Mouse (Mus musculus) layer of hippocampus, adult 2 months (tissue): ENCODE measurements around the gene 9130213A22Rik. TPM values are rescaled to one million over a fixed set of nuclear protein-coding genes. Genes with fewer than 3 reads are reported as not detected.

Experiments used
- DNase-seq, 2 experiments: peaks; one replicate each; pipeline ENCODE4 v3.0.0; 2022; ENCODE audit warnings: low spot score in 2 of 2
- H3K27ac ChIP-seq: fragments of 200-600 bp; 2 replicates; pipeline ENCODE4 v1.8.1; 2022
- H3K4me3 ChIP-seq: fragments of 200-600 bp; 2 replicates; pipeline ENCODE4 v1.8.1; 2022; ENCODE audit warnings: mild to moderate bottlenecking
- CTCF ChIP-seq: fragments of 200-600 bp; conservative IDR thresholded peaks from 2 replicates; pipeline ENCODE4 v1.8.1; 2022; ENCODE audit warnings: antibody characterized with exemption, mild to moderate bottlenecking, moderate library complexity
- total RNA-seq, 2 experiments: library from RNA; stranded (reverse); gene quantifications; 2 replicates each; pipeline ENCODE4 v1.2.3; 2021

Gene 9130213A22Rik
- total RNA-seq, 2 experiments from 2014 or later: 1.4 to 1.5 TPM

- DNase-seq: peak; percentile 89 to 97
- Histone ChIP-seq H3K27ac (peak overlapping the region; percentile 44; the same call in 1 of the 2 replicates), H3K4me3 (peak overlapping the region; percentile 60)
- TF ChIP-seq CTCF: no peak
These were observed 11.9 kb downstream of the 9130213A22Rik start for GRCm38 (mm10) chr11:69110319-69111046.

DNA sequence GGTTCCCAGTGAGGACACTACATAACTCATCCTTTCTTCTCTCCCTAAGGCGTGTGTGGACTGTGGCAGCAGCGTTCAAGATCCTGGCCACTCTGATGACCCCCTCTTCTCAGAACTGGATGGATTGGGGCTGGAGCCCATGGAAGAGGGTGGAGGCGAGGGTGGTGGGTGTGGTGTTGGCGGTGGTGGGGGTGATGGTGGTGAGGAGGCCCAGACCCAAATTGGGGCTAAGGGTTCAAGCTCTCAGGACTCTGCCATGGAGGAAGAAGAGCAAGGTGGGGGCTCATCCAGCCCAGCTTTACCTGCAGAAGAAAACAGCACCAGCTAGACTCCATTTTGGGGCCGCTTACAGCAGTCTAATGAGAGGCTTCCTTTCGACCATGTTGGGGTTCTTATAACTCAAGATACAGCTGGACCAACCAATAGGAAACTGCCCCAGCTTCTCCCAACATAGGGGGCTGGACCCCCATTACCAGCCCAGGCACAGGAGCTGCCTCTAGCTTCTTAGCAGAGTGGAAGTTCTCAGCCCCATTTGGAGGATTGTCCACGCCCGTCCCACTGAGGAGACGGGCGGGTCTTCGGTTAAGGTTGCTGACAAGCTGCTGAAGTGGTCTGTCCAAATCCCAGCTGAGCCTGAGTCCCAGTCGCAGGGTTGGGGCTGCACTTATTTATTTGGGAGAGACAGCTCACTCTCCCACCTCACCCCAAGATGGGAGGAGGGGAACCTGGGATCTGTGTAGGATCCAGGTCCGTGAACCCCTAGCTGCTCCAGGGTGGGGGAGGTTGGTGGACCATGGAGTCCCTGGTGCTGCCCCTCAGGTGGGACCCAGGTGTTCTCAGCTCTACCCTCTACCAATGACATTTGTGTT is 13.1 kb downstream of the 9130213A22Rik start:
- no peak overlapping the region for H3K4me3 ChIP-seq
- H3K27ac ChIP-seq: no peak overlapping the region
- DNase-seq: no peak
- no peak for TF ChIP-seq CTCF

- H3K27ac ChIP-seq: no peak overlapping the region
- no peak for DNase-seq
- no peak for TF ChIP-seq CTCF
- no peak overlapping the region for H3K4me3 ChIP-seq
These were observed 14.2 kb downstream of the 9130213A22Rik start for GRCm38 (mm10) chr11:69108223-69108622.

DNA sequence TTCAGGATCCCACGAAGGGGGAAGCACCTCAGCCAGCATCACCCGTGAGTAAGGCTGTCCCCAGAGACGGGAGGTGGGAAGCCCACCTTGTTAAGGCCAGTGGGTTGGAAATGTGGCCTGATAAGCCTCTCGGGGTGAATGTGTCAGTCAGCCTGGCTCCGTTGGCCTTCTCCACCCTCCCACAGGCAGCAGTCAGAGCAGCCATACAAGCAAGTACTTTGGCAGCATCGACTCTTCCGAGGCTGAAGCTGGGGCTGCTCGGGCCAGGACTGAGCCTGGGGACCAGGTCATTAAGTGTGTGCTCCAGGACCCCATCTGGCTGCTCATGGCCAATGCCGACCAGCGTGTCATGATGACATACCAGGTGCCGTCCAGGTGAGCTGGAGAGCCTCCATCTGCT is 14.7 kb downstream of the 9130213A22Rik start:
- H3K4me3 ChIP-seq: no peak overlapping the region
- no peak for DNase-seq
- H3K27ac ChIP-seq: no peak overlapping the region
- TF ChIP-seq CTCF: no peak

DNA sequence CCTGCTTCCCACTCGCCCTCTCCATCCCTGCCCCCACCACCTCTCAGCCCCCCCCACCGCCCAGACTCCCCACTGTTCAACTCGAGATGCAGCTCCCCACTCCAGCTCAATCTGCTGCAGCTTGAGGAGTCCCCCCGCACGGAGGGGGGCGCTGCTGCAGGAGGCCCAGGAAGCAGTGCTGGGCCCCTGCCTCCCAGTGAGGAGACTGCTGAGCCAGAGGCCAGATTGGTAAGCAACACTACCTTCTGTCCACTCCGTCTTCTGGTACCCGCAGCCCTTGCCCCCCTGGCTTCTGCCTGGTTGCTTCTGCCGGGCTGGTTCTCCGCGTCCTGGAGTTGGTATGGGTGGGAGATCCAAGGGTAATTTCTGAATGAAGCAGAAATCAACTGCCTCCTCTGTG is 15.5 kb downstream of the 9130213A22Rik start:
- no peak overlapping the region for H3K4me3 ChIP-seq
- DNase-seq: peak in 1 of 2 experiments; percentile 14
- no peak for TF ChIP-seq CTCF
- H3K27ac ChIP-seq: no peak overlapping the region

DNA sequence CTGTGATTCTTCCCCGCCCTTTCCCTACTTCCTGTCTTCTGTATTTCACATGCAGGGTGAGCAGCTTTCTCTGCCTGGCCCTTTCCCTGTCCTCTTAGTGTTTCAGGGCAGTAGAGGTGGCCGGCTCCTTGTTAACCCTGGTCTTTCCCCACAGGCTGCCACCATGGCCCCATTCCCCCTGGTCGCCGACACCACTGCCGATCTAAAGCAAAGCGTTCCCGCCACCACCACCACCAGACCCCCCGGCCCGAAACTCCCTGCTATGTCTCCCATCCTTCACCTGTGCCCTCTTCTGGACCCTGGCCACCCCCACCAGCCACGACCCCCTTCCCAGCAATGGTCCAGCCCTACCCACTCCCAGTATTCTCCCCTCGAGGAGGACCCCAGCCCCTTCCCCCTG is 16.1 kb downstream of the 9130213A22Rik start:
- no peak for TF ChIP-seq CTCF
- H3K27ac ChIP-seq: no peak overlapping the region
- no peak overlapping the region for H3K4me3 ChIP-seq
- DNase-seq: peak in 1 of 2 experiments; percentile 16

DNA sequence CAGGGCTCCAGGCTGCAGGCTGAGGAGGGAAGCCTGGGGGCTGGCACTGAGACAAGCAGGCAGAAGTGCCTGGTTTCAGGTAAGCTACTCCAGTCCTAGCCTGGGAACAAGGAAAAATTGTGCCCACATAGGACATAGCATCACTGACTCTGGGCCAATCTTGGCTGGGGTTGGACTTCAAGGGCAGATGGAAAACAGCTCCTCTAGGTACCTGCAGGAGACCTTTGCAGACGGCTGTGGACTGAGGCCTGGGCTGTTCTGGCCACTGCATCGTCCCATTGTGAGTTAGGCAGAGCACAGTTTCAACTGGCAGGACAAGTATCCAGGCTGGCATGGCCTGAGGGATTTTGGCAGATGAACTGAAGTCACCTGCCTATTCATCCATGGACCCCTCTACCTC is 16.6 kb downstream of the 9130213A22Rik start:
- Histone ChIP-seq H3K27ac (no peak overlapping the region), H3K4me3 (no peak overlapping the region)
- no peak for TF ChIP-seq CTCF
- no peak for DNase-seq

DNA sequence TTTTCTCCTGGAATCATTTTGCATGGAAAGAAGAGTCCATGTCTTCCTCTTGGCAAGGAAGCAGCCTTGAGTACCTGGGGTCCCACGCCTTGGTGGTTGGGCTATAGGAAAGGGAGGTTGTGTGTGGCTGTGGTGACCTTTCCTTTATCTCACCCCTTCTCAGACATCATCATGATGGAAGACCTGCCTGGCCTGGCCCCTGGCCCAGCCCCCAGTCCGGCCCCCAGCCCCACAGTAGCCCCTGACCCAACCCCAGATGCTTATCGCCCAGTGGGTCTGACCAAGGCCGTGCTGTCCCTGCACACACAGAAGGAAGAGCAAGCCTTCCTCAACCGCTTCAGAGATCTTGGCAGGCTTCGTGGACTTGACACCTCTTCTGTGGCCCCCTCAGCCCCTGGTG is 17.2 kb downstream of the 9130213A22Rik start:
- Histone ChIP-seq H3K4me3 (no peak overlapping the region), H3K27ac (no peak overlapping the region)
- DNase-seq: no peak
- TF ChIP-seq CTCF: no peak

DNA sequence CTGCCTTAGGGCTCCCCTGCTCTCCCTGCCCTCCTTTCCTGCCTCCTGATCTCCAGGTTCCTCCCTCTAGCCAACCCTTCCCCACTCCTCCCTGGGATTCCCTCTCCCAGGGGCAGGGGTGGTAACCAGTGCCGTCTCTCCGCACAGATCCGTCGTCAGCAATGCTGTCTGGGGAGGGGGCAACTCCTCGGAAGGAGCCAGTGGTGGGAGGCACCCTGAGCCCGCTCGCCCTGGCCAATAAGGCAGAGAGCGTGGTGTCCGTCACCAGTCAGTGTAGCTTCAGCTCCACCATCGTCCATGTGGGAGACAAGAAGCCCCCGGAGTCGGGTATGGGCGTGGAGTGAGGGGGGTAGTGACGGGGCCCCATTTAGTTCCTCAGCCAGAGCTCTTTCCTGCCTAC is 17.9 kb downstream of the 9130213A22Rik start:
- Histone ChIP-seq H3K4me3 (no peak overlapping the region), H3K27ac (no peak overlapping the region)
- no peak for TF ChIP-seq CTCF
- DNase-seq: no peak

DNA sequence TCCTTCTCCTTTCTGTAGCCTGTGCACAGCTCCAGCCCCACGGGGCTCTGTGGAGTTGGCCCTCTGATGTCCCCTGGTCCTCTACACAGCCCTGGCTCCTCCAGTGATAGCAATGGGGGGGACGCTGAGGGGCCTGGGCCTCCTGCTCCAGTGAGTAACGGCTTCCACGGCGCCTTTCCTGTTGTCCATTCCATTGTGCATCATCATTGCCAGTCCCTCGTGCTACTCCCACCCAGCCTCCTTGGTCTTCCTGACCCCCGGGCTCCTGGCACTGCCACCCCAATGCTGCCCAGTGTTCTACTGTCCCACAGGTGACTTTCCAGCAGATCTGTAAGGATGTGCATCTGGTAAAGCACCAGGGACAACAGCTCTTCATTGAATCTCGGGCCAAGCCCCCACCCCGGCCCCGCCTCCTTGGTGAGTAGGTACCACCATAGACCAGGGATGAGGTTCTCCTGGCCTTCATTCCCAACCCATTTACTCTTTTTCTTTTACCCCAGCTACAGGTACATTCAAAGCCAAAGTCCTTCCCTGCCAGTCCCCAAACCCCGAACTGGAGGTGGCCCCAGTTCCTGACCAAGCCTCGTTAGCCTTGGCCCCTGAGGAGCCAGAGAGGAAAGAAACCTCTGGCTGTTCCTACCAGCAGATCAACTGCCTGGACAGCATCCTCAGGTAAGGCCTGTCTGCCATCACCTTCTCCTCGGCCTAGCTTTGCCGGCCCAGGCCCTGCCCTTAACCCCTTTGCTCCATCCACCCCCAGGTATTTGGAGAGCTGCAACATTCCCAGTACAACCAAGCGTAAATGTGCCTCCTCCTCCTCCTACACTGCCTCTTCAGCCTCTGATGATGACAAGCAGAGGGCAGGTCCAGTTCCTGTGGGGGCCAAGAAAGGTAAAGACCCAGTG is 18.6 kb downstream of the 9130213A22Rik start:
- Histone ChIP-seq H3K4me3 (no peak overlapping the region), H3K27ac (0 out of 2 replicates have a peak overlapping the region, but pooled peaks have one; percentile 3)
- no peak for TF ChIP-seq CTCF
- DNase-seq: no peak

- no peak for TF ChIP-seq CTCF
- Histone ChIP-seq H3K27ac (no peak overlapping the region), H3K4me3 (no peak overlapping the region)
- DNase-seq: no peak
These were observed 19.3 kb downstream of the 9130213A22Rik start for GRCm38 (mm10) chr11:69103121-69103520.

DNA sequence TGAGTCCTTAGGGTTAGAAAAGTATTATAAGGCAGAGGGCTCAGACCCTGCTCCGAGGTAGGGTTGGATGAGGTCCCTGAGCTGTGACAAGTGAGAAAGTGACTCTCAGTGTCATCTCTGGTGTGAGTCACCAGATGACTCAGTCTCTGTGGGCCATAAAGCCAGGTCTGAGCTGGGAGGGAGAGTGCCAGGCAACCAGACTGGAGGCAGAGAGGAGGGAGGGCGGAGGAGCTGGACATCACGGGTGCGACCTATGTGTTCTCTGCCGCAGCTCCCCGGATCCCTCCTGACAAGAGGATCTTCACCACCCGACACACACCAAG is 20.0 kb downstream of the 9130213A22Rik start:
- H3K4me3 ChIP-seq: no peak overlapping the region
- H3K27ac ChIP-seq: peak overlapping the region; percentile 15; the same call in 1 of the 2 replicates
- peak in 1 of 2 experiments; percentile 9 for DNase-seq
- TF ChIP-seq CTCF: no peak
